ENCODE assay signal across 26 mouse cellular contexts in the genomic region with DNA sequence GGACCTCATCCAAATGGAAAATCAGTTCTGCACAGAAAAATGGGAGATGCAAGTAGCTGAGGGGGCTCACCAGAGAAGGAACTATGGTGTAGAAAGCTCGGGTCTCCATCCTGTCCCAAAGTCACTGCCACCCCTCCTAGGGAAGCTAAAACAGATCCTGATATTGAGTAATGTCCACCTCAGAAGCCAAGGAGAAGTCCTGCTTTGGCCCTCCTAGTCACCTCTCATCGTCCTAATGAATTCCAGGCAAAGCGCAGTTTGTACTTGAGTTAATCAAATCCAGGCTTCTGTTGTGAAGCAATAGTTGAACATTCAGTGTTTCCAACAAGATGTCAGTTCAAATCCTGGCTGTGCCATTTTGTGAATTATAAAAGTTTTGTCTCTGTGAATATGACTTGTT. TPM values are rescaled to one million over a fixed set of nuclear protein-coding genes. Genes with fewer than 3 reads are reported as not detected.
A peak's percentile ranks its signal among the peaks of the same experiment; 100 is the strongest.
DNase-seq lines count a peak whose midpoint lies in the region; ATAC-seq lines count a peak whose summit lies in the region.
"Had no signal": no experiment of that assay in that cellular context is flagged by ENCODE, and none has a peak within 500 bp of the region (broad histone marks: within the 10 kb centered on the region; RNA-seq: fewer than 3 reads in every experiment).

No protein-coding gene starts in this region.

- intact Hi-C loops in heart, postnatal 10 days (cut with DNase I): no loop called here

- H3K4me3 ChIP-seq in embryonic facial prominence, embryonic 11.5 days (ENCODE audit: low read depth, low read length): no peak overlapping the region
- no peak overlapping the region for H3K4me3 ChIP-seq in embryonic facial prominence, embryonic 10.5 days
- H3K4me3 ChIP-seq in brown adipose tissue, adult 24 weeks (ENCODE audit: insufficient read depth, low read depth, low read length): no peak overlapping the region
- H3K4me3 ChIP-seq: embryonic facial prominence, embryonic 13.5 days; erythroblast, embryonic 14.5 days; forebrain, embryonic 12.5 days; forebrain, embryonic 15.5 days; heart, embryonic 13.5 days; hindbrain, embryonic 12.5 days; hindbrain, embryonic 15.5 days had no signal

- H3K9ac ChIP-seq in embryonic facial prominence, embryonic 11.5 days (replicated peaks; ENCODE audit: low read length): no peak overlapping the region
- H3K9ac ChIP-seq: embryonic facial prominence, embryonic 13.5 days; forebrain, embryonic 12.5 days; forebrain, embryonic 15.5 days; heart, embryonic 13.5 days; hindbrain, embryonic 12.5 days; hindbrain, embryonic 15.5 days had no signal

- H3K9me3 ChIP-seq in embryonic facial prominence, embryonic 11.5 days (replicated peaks; ENCODE audit: control insufficient read depth, low read length): no peaks in the 10 kb centered on the region
- H3K9me3 ChIP-seq in embryonic facial prominence, embryonic 10.5 days: no peaks in the 10 kb centered on the region
- H3K9me3 ChIP-seq: embryonic facial prominence, embryonic 13.5 days; forebrain, embryonic 12.5 days; forebrain, embryonic 15.5 days; G1E; heart, embryonic 13.5 days; hindbrain, embryonic 12.5 days; hindbrain, embryonic 15.5 days had no signal

- DNase-seq in embryonic facial prominence, embryonic 11.5 days (ENCODE audit: low spot score): peak; percentile 39
- DNase-seq in embryonic facial prominence, embryonic 10.5 days (ENCODE audit: low spot score): no peak
- DNase-seq in heart, adult 11 months: peak; percentile 88
- DNase-seq in heart, postnatal 10 days: no peak
- DNase-seq in layer of hippocampus, adult 9-11 months: no peak
- DNase-seq: adrenal gland, postnatal 10 days; adrenal gland, postnatal 36 days; B cell, adult 2 months; cerebellum, adult 11 months; cerebellum, adult 2 months; cerebellum, adult 9-11 months; cerebellum, postnatal 25 days; gastrocnemius, postnatal 36 days; kidney, adult 8-10 months had no signal

- no peak for ATAC-seq in embryonic facial prominence, embryonic 11.5 days (replicated peaks; ENCODE audit: insufficient number of reproducible peaks, low FRiP score, low TSS enrichment, low read depth)
- ATAC-seq: forebrain, embryonic 15.5 days; intestine, postnatal 0 days; Patski had no signal

- 61% methylated on average over 3 of the region's 3 CpGs for WGBS in embryonic facial prominence, embryonic 11.5 days
- WGBS in embryonic facial prominence, embryonic 10.5 days: 72% methylated on average over 3 of the region's 3 CpGs

- no peaks in the 10 kb centered on the region for H3K36me3 ChIP-seq in embryonic facial prominence, embryonic 11.5 days (replicated peaks; ENCODE audit: control insufficient read depth, insufficient read depth, low read depth, low read length)
- no peaks in the 10 kb centered on the region for H3K36me3 ChIP-seq in embryonic facial prominence, embryonic 10.5 days (replicated peaks)
- H3K36me3 ChIP-seq: embryonic facial prominence, embryonic 13.5 days; forebrain, embryonic 12.5 days; forebrain, embryonic 15.5 days; G1E; heart, embryonic 13.5 days; hindbrain, embryonic 12.5 days; hindbrain, embryonic 15.5 days had no signal

- H3K27ac ChIP-seq in embryonic facial prominence, embryonic 11.5 days (replicated peaks; ENCODE audit: low read depth, low read length): no peak overlapping the region
- H3K27ac ChIP-seq in embryonic facial prominence, embryonic 10.5 days (replicated peaks): no peak overlapping the region
- H3K27ac ChIP-seq in brown adipose tissue, adult 24 weeks (replicated peaks; ENCODE audit: low read depth, low read length): 0 out of 2 replicates have a peak overlapping the region, but pooled peaks have one; percentile 12
- H3K27ac ChIP-seq: embryonic facial prominence, embryonic 13.5 days; forebrain, embryonic 12.5 days; forebrain, embryonic 15.5 days; heart, embryonic 13.5 days; hindbrain, embryonic 12.5 days; hindbrain, embryonic 15.5 days had no signal

- no peak overlapping the region for H3K4me2 ChIP-seq in embryonic facial prominence, embryonic 11.5 days (ENCODE audit: low read depth, low read length)
- H3K4me2 ChIP-seq: embryonic facial prominence, embryonic 13.5 days; forebrain, embryonic 12.5 days; forebrain, embryonic 15.5 days; heart, embryonic 13.5 days; hindbrain, embryonic 12.5 days; hindbrain, embryonic 15.5 days had no signal

- H3K4me1 ChIP-seq in embryonic facial prominence, embryonic 11.5 days (ENCODE audit: control insufficient read depth, insufficient read depth, low read length): no peaks in the 10 kb centered on the region
- no peaks in the 10 kb centered on the region for H3K4me1 ChIP-seq in embryonic facial prominence, embryonic 10.5 days
- H3K4me1 ChIP-seq in brown adipose tissue, adult 24 weeks (ENCODE audit: control insufficient read depth, insufficient read depth, insufficient read length, low read length): no peaks in the 10 kb centered on the region
- H3K4me1 ChIP-seq: embryonic facial prominence, embryonic 13.5 days; forebrain, embryonic 12.5 days; forebrain, embryonic 15.5 days; heart, embryonic 13.5 days; hindbrain, embryonic 12.5 days; hindbrain, embryonic 15.5 days had no signal

- no peaks in the 10 kb centered on the region for H3K27me3 ChIP-seq in embryonic facial prominence, embryonic 11.5 days (ENCODE audit: control insufficient read depth, insufficient read depth, low read length)
- H3K27me3 ChIP-seq in embryonic facial prominence, embryonic 10.5 days (replicated peaks; ENCODE audit: low read depth, poor library complexity, severe bottlenecking): no peaks in the 10 kb centered on the region
- H3K27me3 ChIP-seq: CH12.LX; embryonic facial prominence, embryonic 13.5 days; forebrain, embryonic 12.5 days; forebrain, embryonic 15.5 days; heart, embryonic 13.5 days; hindbrain, embryonic 12.5 days; hindbrain, embryonic 15.5 days; Patski had no signal

RNA-seq across cellular contexts. Expression of gene Cc2d2a, which starts 59.6 kb away (rescaled TPM):
- polyA plus RNA-seq in embryonic facial prominence, embryonic 11.5 days (2014; fragmentation: Nextera tagmentation; extraction: Ambion mirVana): 8.7 and 10.5 TPM in 2 replicates
- polyA plus RNA-seq in embryonic facial prominence, embryonic 10.5 days (2016; fragmentation: Nextera tagmentation; extraction: Ambion mirVana): 8.4 and 9.1 TPM in 2 replicates
- total RNA-seq in heart, postnatal 10 days (2021): 10 to 100 TPM; 10.7 to 13.6 TPM
- polyA plus RNA-seq in brown adipose tissue, adult 24 weeks (2012; ENCODE audit: insufficient read depth, insufficient read length, missing spikeins): 4.3 and 4.9 TPM in 2 replicates
- total RNA-seq: G1E had no signal
- polyA plus RNA-seq: erythroblast, embryonic 14.5 days; G1E had no signal

Comparison
In these comparisons a context has a peak if more than half of its experiments do, and no peak if none do; other contexts are left out.
1. DNase-seq: peak in embryonic facial prominence, embryonic 11.5 days (single experiment) and heart, adult 11 months (single experiment); none in embryonic facial prominence, embryonic 10.5 days (single experiment), heart, postnatal 10 days (0 of 2) and layer of hippocampus, adult 9-11 months (single experiment).